Mouse (Mus musculus) layer of hippocampus, adult 8-10 months (tissue): Measurements from ENCODE around the gene Ptprn2. TPM values are rescaled to one million over a fixed set of nuclear protein-coding genes. Genes with fewer than 3 reads are reported as not detected.

Experiments used
- DNase-seq, 2 experiments: peaks; one replicate each; pipeline ENCODE4 v3.0.0; 2022; ENCODE audit warnings: low spot score in 2 of 2
- total RNA-seq, 4 experiments: library from RNA; stranded (reverse); gene quantifications; 2 replicates each; pipeline ENCODE4 v1.2.4; 2022

The Ptprn2 gene
- total RNA-seq, 4 experiments from 2014 or later = 279 to 314 (median 303) TPM

DNA sequence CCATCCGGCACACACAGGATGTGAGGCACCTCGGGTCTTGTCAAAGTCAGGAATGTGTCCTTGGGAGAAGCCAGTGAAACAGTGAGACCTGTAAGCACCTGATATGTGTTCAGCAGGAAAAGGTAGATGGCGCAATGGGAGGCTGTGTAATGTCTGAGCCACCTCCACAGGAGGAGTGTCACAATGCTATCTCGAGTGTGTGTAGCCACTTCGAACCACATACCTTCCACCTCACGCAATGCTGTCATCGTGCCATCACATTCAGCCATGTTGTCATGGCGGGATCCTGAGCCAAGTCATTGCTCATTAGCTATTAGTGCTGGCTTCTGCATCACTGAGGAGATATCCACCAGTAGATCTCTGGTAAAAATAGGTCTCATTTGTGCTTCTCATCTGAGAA is 290.9 kb downstream of the Ptprn2 start:
- DNase-seq = no peak

DNA sequence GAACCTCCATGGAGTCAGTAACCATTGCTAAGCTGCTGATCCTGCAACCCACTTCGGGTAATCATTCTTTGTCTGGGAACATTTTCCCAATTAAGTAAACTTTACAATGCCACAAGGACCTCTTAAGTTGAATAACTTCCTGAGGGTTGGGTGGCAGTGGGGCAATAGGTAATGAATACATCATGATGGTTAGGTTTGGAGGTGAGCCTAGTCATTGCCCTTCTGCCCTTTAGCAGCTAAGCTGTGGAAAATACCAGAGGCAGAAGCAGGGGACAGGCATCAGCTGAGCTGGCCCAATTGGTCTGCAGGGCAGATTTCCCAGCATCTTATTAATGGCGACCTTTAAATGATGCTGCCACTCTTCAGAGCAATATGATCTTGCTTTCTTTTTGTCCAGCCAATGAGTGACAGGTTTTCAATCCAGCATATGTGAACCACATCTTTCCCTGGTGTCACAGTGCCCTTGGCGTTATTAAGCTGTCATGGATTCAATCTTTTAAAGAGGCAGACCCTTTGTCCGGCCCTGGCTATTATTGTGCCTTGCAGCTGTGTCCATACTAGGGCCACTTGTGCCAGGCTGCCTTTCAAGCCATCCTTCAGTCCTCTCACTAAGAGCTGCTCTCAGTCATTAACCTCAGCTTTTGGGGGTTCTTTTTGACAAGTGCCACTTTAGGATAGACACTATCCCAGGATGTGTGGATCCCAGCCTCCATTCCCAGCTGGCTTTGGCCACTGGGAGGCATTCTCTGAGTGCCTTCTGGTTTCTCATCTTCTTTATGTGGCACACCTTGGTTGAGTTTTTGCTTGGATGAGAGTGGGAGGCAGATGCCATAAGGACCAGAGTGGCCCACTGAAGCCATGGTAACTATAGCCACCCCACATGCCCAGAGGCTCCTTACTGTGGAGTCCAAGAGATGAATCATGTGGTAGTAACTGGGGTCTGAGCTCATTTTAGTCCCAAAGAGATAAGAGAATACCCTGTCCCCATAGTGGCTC is 292.9 kb downstream of the Ptprn2 start:
- no peak for DNase-seq

DNA sequence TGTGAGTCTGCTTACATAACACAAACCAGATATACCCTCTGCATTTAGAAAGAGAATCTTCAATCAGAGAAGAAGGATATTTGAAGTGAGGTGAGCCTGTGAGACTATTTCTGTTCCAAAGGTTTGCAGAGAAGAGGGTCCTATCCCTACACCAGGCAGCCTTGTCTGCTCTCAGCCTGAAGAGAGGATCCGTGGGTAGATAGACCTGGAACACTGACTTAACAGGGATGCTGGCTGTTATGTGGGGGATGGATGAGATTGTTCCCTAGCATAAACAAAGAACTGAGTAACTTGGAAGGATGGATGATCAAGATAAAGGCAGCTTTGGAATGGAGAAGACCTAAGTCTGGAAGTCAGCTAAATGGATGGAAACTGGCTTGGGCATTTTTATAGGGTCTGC is 294.9 kb downstream of the Ptprn2 start:
- DNase-seq = no peak

DNA sequence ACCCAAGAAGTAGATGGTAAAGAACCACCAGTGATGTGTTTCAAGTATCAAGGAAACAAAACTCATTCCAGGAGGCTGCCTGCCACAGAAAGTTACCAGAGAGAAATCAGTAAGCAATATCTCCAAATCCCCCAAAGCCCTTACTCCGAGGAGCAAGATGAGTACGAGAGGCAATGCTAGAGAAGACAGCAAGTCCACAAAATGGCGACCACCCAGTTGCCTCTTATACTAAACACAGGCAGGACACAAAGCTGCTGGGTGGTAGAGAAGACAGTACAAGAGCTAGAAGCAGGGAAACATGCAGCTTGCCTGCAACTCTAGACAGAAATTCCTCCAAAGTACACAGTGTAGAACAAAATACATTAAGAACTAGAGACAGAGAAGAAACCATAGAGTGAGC is 300.2 kb downstream of the Ptprn2 start:
- DNase-seq = no peak

DNA sequence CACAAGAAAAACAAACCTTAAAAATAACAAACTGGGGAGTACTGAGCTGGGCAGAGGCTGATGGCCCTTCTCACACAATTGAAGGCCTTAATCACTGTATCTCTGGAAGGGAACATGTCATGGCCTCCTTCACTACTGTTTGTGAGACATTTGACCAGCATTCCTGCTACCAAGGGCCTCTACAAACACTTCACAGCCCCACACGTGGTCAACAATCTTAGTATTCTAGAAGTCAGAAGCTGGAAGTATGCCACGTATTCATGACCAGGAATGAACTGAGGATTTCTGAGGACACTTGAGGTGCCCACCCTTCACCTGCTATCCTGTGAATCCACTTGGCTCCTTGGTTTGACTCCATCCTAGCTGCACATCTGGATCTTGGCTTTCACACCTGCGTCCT is 302.8 kb downstream of the Ptprn2 start:
- no peak for DNase-seq

DNA sequence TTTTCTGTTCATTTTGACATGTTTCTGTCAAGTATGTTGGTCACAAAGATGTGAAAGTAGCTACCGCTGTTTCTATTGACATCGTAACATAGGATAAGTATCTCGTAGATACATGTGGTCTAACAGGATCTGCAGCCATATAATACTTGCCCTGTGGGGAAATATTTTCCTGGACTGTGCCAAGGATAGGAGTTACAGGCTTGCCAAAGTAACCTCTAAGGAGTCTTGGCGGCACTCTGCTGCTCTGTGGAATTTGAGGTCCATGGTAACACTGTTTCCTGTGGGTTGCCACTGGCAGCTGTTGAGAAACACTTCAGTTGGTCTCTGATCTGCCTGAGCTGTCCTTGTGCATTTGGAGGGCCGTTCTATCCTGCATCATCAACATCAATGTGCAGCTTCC is 317.8 kb downstream of the Ptprn2 start:
- DNase-seq = no peak

DNA sequence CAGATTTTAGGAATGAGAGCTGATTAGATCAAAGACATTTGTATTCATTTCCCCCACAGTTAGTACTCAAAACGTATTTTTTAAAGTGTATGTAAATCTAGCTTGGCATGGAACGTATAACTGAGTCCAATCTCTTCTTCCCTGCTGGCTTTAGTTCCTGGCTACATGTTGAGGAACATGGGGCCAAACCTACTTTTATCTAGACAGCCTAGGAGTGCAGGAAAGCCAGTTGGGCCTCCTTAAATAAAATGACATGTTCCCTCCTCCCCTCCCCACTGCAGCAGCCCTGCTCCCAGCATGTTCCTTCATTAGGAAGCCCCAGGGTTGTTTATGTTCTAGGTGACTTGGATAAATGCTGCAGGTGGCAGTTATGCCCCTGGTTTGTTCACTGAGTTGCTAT is 319.2 kb downstream of the Ptprn2 start:
- no peak for DNase-seq

DNA sequence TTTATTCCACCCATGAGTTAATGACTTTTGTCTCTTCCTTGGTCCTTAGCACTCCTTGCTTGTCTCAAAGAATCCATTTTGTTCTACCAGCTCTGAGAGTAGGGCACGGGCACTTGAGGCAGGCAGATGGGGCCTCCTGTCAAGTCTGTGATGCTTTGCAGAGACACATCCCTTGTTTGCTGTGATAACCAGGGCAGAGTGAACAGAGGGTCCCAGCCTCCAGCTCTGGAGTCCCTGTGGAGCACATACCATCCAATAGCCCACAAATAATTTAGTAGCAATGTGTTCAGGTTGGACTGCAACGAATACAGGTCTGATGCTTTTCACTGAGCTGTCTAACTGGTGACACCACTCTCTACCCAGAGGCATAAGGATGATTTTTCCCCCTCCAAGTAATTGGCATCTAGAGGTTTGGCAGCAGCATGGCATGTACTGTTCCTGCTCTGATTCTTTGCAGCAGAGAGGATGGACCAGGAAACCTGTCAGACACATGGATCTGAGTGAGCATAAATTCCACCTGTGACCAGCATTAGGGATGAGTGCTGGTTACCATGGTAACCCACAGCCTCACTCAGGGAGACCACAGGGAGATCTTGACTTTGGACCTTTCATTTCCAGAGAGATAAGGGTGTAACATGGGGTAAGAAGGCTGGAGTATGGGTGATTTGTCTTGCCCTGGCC is 319.7 kb downstream of the Ptprn2 start:
- DNase-seq = no peak

DNA sequence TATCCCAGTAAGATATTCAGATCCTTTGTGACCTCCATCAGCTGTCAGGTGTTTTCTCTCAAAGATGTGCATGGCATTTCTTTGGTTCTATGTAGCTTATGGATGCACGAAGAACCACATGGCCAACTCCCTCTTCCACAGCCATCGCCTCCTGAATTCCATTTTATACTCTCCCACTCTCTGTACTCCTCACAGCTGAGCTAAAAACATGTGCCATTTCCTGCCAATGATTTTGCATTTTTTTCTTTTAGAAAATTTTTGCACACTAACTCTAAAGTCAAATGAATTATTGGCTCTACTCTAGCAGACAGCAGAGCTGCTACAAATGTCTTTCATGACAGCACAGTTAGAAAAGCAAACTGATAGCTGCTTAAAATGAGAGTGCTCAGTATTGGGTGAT is 320.6 kb downstream of the Ptprn2 start:
- no peak for DNase-seq

DNA sequence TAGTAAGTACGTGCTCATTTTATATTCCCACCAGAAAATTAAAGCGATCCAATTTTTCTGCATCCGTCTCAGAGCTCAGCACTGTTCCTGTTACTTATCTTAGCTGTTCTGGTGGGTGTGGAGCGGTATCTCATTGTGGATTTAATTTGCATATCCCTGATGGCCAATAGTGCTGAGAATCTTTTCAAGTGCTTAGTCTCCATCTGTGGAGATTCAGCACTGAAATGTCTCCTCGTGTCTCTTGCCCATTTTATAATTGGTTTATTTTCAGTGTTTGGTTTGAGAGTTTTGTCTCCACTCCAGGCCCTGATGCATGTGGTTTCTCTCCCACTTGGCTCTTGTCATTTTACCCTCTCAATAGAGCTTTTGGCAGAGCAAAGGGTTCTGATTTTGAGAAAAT is 327.5 kb downstream of the Ptprn2 start:
- DNase-seq = peak; percentile 31 to 59

DNA sequence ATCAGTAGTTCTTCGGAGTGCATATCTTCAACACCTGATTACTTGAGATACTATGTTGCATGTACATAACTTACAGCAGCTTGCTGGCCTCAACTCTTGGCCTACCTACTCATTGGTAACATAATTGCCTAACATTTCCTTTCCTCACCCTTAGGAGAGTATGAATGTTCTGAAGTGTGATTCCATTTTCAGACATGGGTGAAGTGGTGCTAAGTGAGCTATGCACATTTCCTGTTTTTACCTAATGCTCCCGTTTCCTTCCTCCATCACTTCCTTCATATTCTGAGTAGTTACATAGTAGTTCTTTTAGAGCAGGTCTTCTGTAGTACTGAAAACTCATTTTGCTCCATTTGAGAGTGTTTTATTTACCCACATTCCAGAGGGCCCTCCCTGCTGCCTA is 334.3 kb downstream of the Ptprn2 start:
- no peak for DNase-seq

DNA sequence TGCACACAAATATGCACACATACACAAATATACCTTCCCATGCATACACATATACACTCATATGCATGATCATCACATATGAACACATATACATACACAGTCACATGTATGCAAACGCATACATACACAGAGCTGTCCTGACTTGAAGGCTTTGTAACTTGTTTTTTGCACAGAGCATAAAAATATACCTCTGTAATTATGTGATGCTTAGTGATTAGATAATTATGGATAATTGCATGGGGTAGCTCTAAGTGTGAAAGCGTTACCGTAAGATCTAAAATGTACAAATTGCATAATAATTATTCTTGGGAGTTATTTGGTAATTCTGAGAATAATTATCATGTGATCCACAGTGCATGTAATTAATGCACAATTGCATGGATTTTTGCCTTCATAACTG is 337.8 kb downstream of the Ptprn2 start:
- DNase-seq = no peak

DNA sequence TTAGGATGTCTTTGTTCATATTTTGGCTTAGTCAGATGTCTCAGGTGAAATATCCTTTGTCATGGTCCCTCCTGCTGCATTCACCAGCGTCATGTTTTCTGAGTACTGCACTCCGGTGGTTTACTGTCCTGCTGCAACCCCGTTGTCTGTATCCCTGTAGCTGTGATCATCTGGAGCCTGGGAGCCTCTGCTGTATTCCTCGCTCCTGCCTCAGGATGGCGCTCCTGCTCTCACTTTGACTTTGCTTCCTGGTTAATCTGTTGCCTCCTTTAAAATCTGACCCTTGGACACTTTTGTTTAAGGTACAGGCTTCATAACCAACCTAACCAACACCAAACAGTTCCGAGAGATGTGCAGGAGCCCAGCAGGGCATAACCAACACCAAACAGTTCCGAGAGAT is 342.2 kb downstream of the Ptprn2 start:
- no peak for DNase-seq

DNA sequence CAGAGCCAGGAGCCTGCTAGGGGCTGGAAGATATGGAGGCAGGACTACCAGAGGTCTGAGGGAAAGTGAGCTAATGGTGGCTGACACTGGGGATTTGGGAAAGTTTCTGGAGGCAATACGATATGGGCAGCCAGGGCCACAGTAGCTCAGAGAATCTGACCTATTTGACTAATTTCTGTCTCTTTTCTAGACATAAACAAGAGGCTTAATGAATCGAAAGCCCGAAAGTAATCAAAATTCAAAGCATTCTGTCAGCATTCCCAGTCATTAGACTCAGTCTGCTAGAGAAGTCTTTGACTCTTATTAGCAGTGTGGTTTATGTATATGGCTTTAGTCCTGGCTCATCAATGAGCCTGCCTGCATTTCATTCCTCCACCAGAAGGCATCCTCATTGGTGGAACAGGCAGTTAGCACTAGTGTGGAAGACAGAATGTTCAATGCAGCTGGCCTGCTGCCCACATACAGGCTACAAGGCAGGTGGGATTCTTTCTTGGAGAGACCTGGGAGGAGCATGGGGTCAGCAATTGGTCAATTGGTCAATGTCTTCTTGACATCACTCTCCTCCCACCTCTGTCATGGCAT is 353.2 kb downstream of the Ptprn2 start:
- DNase-seq = no peak

DNA sequence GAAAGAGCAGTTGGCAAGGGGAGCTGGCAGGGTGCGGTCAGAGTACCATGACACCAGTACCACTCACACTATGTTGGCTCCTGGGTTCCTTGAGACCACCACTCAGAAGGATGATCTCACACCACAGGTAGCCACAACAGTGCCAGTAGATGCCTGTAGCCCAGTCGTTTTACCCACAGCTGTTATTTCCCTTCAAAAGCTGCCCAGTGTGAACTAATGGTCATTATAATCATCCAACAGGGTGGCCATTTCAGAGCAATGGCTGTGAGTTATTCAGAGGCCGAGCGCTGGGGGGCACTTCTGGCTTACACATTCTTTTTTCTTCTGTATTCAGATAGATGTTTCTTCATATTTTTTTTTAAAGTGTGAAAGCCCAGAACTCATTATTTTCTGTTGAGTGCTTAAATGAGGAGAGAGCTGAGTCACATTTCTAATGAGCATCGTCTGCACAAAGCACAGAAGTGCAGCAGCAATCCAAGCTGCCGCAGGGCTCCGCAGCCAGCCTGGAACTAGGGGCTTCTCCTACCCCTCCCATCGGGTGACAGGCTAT is 357.3 kb downstream of the Ptprn2 start:
- DNase-seq = peak; percentile 55 to 66

DNA sequence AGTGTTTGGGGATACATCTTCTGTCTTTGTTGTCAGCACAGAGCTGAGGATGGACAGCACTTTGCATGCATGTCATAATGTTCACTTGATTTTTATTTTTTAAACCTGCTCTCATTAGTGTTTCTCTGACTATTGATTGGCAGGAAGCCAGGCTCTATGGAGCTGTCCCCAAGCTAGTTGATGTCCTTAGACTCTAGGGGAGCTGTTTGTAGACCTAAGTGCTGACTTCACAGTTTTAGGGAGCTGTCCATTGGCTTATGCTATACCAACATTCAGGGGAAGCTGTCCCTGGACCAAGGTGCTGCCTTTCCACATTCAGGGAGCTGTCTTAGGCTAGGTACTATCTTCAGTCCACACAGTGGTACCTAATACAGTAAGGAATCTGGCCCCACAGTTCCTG is 360.7 kb downstream of the Ptprn2 start:
- no peak for DNase-seq

DNA sequence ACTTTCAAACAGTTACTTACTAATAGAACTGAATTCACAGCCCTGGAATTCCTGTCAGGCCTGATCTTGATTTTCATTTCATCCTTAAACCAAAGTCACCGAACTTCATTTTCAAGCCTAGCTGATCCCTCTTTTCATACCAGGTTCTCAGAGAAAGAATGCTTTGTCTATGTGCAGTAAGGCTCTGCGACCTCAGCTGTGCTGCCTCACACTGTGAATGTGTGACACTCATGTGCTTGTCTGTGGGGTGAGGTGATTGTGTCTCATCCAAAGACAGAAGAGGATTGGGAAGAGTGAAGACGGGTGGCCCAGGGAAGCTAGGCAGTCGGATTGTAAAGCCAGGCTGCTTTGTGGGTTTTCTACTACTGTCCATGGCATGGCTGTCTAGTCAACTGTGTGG is 361.5 kb downstream of the Ptprn2 start:
- DNase-seq = no peak

DNA sequence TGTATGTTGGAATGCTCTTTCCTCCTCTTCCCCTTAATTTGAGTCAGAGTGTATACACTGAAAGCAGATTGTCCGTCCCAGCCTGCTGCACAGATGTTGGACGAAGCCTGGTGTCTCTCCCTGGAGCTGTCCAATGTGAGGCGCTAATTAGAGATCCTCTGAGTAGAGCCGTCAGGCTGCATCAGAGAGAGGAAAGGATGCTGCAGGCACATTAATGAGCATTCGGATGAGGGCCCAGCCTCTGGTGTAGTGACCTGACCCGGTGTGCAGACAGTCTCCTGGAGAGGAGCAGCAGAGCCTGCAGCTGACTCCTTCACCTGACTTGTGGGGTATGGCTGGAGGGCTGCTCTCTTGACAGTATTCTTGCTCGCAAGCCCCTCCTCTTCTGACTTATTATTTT is 370.8 kb downstream of the Ptprn2 start:
- no peak for DNase-seq

DNA sequence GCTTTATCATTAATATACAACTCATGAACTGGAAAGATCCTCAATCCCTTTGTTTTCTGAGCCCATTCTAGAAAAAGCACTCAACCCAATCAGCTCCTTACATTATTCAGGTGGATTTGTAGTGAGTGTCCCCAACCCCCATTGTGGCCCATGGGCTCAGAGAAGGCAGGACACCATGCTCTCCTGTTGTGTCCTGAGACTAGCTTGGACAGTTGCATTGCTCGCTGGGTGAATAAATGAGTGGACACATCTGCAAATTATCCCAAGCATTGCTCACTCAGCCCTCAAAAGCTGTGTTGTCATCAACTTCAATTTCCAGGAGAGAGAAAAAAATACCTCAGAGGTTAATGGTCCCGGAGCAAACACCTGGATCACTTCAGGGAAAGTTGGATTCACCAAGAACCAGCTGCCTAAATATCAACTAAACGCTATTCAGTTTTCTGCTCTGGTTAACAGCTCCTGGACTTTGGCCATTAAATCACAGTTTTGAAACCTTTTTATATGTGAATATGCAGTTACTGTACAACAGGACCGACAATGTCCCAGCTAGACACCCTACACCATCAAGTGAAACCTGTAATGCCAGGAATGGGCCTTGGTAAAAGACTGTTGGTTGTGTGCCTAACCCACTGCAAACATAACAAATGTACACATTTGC is 376.0 kb downstream of the Ptprn2 start:
- no peak for DNase-seq

DNA sequence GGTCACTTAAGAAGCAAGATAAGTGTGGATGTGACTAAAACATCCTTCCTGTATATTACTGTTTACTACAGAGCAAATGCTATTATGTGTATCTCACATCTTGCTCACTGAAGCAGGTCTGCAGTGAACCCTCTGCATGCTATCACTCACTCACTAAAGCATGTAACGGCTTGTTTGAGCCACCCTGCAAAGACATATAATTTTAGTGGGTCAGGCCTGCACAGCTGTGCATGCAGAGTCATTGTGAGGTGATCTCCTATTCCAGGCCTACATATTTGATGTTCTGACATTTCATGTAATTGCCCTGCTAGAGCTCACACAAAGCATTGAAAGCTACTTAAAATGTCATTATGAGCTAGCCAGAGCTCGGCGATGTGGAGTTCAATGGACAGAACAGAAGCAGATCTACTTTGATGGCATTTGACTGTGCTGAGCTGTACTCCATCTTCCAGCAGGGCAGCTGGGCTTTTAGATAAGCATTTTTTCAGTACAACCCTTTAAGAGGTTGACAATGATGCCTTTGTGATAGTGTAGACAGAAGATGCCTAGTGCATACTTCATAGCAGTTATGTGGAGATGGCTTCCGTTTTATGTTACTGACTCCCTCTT is 377.9 kb downstream of the Ptprn2 start:
- DNase-seq = no peak
